In the genomic region with DNA sequence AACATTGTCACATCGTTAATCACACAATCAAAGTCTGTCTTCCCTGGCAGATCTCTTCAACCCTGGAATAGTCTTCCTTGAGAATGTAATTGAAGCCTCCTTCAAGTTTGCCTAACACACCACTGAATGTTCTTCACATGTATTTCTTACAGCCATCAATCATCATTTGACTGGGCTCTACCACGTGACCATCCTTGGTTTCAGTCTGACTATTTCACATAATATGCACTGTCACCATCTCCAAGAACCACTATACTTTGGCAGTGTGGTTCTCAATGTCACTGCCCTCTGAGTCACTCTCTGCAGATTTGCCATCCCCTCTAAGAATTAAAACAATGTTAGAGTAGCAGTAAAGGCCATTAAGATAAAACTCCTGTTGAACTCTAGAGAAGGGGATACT, we compare ENCODE assay signal across 18 mouse cellular contexts.
A peak's percentile ranks its signal among the peaks of the same experiment; 100 is the strongest.
DNase-seq lines count a peak whose midpoint lies in the region; ATAC-seq lines count a peak whose summit lies in the region.
"Had no signal": no experiment of that assay in that cellular context is flagged by ENCODE, and none has a peak within 500 bp of the region (broad histone marks: within the 10 kb centered on the region; RNA-seq: fewer than 3 reads in every experiment).

No protein-coding gene starts in this region.

- DNase-seq in adrenal gland, adult (ENCODE audit: inconsistent age in 2 of 2, low spot score in 1 of 2) = peak; percentile 13 to 62
- no peak for DNase-seq in adrenal gland, adult 8-10 months
- peak; percentile 34 for DNase-seq in adrenal gland, postnatal 14 days
- no peak for DNase-seq in adrenal gland, adult 18-20 months (ENCODE audit: low spot score in 2 of 2)
- DNase-seq in NIH3T3 (ENCODE audit: low read depth) (peak; percentile 53), liver (no peak)
- DNase-seq in urinary bladder, postnatal 10 days (ENCODE audit: low spot score) = no peak
- DNase-seq: cerebellum, adult 11 months; cerebellum, adult 2 months; cerebellum, adult 9-11 months; cerebellum, postnatal 25 days; forebrain, postnatal 0 days; gastrocnemius, adult 2 months; gastrocnemius, postnatal 14 days; heart, adult 11 months; kidney, adult 11 months had no signal

- no peak for ATAC-seq in monocyte, adult 5-6 weeks (replicated peaks; ENCODE audit: insufficient number of reproducible peaks, low FRiP score, low TSS enrichment, poor library complexity, severe bottlenecking)
- ATAC-seq: forebrain, embryonic 14.5 days; forebrain, postnatal 0 days had no signal

Comparison
In these comparisons a context has a peak if more than half of its experiments do, and no peak if none do; other contexts are left out.
1. DNase-seq: peak in adrenal gland, adult (2 of 2), adrenal gland, postnatal 14 days (single experiment) and NIH3T3 (single experiment); none in adrenal gland, adult 8-10 months (single experiment), adrenal gland, adult 18-20 months (0 of 2), urinary bladder, postnatal 10 days (single experiment) and liver (single experiment).